Mouse (Mus musculus): ENCODE results near the gene Rrbp1. TPM values are rescaled to one million over a fixed set of nuclear protein-coding genes. Genes with fewer than 3 reads are reported as not detected.

Gene Rrbp1
- polyA plus RNA-seq, 1 experiment from 2014 or later = 25.5 TPM

GRCm38 (mm10) chr2:143992977-143993376, 18.1 kb downstream of the Rrbp1 start:
- Histone ChIP-seq H3K4me2 (ENCODE audit: low read length) (no peak overlapping the region), H3K27ac (replicated peaks; ENCODE audit: low read depth, low read length) (no peak overlapping the region), H3K36me3 (ENCODE audit: control insufficient read depth, insufficient read depth, low read length) (no peaks in the 10 kb centered on the region), H3K4me3 (replicated peaks; ENCODE audit: low read depth, low read length) (no peak overlapping the region), H3K4me1 (ENCODE audit: control insufficient read depth, insufficient read depth, low read length) (no peaks in the 10 kb centered on the region), H3K9me3 (ENCODE audit: control insufficient read depth, low read length) (no peaks in the 10 kb centered on the region), H3K27me3 (ENCODE audit: control insufficient read depth, insufficient read depth, low read length) (no peaks in the 10 kb centered on the region), H3K9ac (replicated peaks; ENCODE audit: low read length) (no peak overlapping the region)
- no peak for ATAC-seq (ENCODE audit: low FRiP score, low TSS enrichment)
- 95% methylated on average over 1 of the region's 1 CpGs for WGBS
- DNase-seq = no peak

DNA sequence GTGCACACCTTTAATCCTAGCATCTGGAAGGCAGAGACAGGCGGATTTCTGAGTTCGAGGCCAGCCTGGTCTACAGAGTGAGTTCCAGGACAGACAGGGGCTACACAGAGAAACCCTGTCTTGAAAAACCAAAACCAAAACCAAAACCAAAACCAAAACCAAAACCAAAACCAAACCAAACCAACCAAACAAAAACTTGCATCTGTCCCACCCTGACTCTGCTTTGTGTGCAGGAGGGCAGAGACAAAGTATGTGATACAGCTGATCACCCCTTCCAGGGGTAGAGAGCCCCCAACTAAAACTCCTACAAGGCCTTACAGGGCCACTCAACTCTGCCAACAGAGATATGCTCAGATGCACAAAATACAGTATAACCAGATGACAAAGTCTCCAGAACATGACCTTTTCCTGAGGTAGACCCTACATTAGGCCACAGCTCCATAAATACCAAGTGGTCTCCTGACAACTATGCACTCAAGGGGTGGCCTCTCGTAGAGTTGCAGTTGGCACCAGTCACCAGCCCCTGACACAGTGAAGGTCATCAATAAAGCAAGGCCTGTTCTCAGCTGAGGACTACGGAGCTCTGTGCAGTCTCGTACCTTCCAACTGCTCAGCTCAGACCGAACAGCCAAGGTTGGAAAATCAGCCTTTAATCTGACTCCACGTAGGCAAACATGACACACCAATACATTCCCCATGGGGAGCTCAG, 18.9 kb downstream of the Rrbp1 start:
- Histone ChIP-seq H3K27me3 (ENCODE audit: control insufficient read depth, insufficient read depth, low read length) (no peaks in the 10 kb centered on the region), H3K4me1 (ENCODE audit: control insufficient read depth, insufficient read depth, low read length) (no peaks in the 10 kb centered on the region), H3K9ac (replicated peaks; ENCODE audit: low read length) (no peak overlapping the region), H3K27ac (replicated peaks; ENCODE audit: low read depth, low read length) (no peak overlapping the region), H3K4me3 (replicated peaks; ENCODE audit: low read depth, low read length) (no peak overlapping the region), H3K9me3 (ENCODE audit: control insufficient read depth, low read length) (no peaks in the 10 kb centered on the region), H3K36me3 (ENCODE audit: control insufficient read depth, insufficient read depth, low read length) (no peaks in the 10 kb centered on the region), H3K4me2 (ENCODE audit: low read length) (no peak overlapping the region)
- ATAC-seq (ENCODE audit: low FRiP score, low TSS enrichment) (no peak), DNase-seq (no peak)
- WGBS = 92% methylated on average over 7 of the region's 7 CpGs

DNA sequence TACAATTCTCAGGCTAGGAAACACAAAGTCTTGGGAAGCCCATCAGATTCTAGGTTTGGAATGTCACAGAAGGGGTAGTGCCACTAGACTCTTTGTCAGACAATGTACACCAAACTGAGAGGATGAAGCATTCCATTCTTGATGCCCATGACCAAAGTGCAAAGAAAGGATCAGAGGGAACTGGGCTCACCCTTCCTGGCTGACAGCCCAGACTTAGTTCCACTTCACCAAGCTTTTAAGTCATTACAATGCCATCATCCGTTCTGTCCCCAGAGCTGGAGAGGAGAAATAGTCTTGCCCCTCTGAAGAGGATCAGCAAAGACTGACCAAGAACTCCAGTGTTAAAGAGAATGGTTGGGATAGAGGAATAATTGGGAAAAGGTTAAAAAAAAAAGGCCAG, 20.1 kb downstream of the Rrbp1 start:
- H3K4me1 ChIP-seq (ENCODE audit: control insufficient read depth, insufficient read depth, low read length) = no peaks in the 10 kb centered on the region
- 0% methylated on average over 1 of the region's 1 CpGs for WGBS
- DNase-seq (peak; percentile 25), ATAC-seq (ENCODE audit: low FRiP score, low TSS enrichment) (no peak)
- no peak overlapping the region for H3K9ac ChIP-seq (replicated peaks; ENCODE audit: low read length)
- H3K4me2 ChIP-seq (ENCODE audit: low read length) = no peak overlapping the region
- H3K9me3 ChIP-seq (ENCODE audit: control insufficient read depth, low read length) = no peaks in the 10 kb centered on the region
- H3K36me3 ChIP-seq (ENCODE audit: control insufficient read depth, insufficient read depth, low read length) = no peaks in the 10 kb centered on the region
- H3K4me3 ChIP-seq (replicated peaks; ENCODE audit: low read depth, low read length) = no peak overlapping the region
- no peaks in the 10 kb centered on the region for H3K27me3 ChIP-seq (ENCODE audit: control insufficient read depth, insufficient read depth, low read length)
- no peak overlapping the region for H3K27ac ChIP-seq (replicated peaks; ENCODE audit: low read depth, low read length)

GRCm38 (mm10) chr2:143988016-143988415, 23.0 kb downstream of the Rrbp1 start:
- ATAC-seq (ENCODE audit: low FRiP score, low TSS enrichment) (no peak), DNase-seq (no peak)
- H3K36me3 ChIP-seq (ENCODE audit: control insufficient read depth, insufficient read depth, low read length) = 0 out of 2 replicates have a peak, but pooled peaks cover 5% of the 10 kb centered on the region
- WGBS = 94% methylated on average over 3 of the region's 3 CpGs
- H3K9ac ChIP-seq (replicated peaks; ENCODE audit: low read length) = no peak overlapping the region
- H3K9me3 ChIP-seq (ENCODE audit: control insufficient read depth, low read length) = no peaks in the 10 kb centered on the region
- H3K4me1 ChIP-seq (ENCODE audit: control insufficient read depth, insufficient read depth, low read length) = no peaks in the 10 kb centered on the region
- H3K4me3 ChIP-seq (replicated peaks; ENCODE audit: low read depth, low read length) = no peak overlapping the region
- no peak overlapping the region for H3K27ac ChIP-seq (replicated peaks; ENCODE audit: low read depth, low read length)
- H3K4me2 ChIP-seq (ENCODE audit: low read length) = no peak overlapping the region
- no peaks in the 10 kb centered on the region for H3K27me3 ChIP-seq (ENCODE audit: control insufficient read depth, insufficient read depth, low read length)

GRCm38 (mm10) chr2:143987485-143987884, 23.6 kb downstream of the Rrbp1 start:
- H3K4me2 ChIP-seq (ENCODE audit: low read length) = no peak overlapping the region
- WGBS = 83% methylated on average over 2 of the region's 2 CpGs
- no peak overlapping the region for H3K27ac ChIP-seq (replicated peaks; ENCODE audit: low read depth, low read length)
- no peaks in the 10 kb centered on the region for H3K27me3 ChIP-seq (ENCODE audit: control insufficient read depth, insufficient read depth, low read length)
- no peaks in the 10 kb centered on the region for H3K9me3 ChIP-seq (ENCODE audit: control insufficient read depth, low read length)
- no peak for DNase-seq
- 0 out of 2 replicates have a peak, but pooled peaks cover 5% of the 10 kb centered on the region for H3K36me3 ChIP-seq (ENCODE audit: control insufficient read depth, insufficient read depth, low read length)
- ATAC-seq (ENCODE audit: low FRiP score, low TSS enrichment) = no peak
- H3K9ac ChIP-seq (replicated peaks; ENCODE audit: low read length) = no peak overlapping the region
- H3K4me1 ChIP-seq (ENCODE audit: control insufficient read depth, insufficient read depth, low read length) = no peaks in the 10 kb centered on the region
- no peak overlapping the region for H3K4me3 ChIP-seq (replicated peaks; ENCODE audit: low read depth, low read length)

DNA sequence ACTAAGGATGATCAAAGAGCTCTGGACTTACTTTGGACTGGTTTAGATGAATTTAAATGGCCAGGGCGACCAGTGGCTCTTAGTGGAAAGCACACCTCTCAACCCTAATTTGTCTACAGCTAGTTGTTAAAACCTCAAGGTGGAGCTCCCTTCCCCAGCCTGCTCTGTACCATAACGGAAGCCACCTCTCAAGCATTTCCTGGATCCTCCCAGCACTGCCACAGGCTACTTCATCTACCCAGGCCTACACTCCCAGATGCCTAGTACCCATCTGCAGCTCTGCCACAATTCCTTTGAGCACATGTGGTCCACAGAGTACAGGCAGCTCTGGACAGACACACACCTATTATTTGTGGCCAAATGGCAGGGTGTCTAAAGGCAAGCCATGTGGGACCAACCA, 27.6 kb downstream of the Rrbp1 start:
- 71% methylated on average over 2 of the region's 2 CpGs for WGBS
- Histone ChIP-seq H3K27ac (replicated peaks; ENCODE audit: low read depth, low read length) (no peak overlapping the region), H3K4me1 (ENCODE audit: control insufficient read depth, insufficient read depth, low read length) (no peaks in the 10 kb centered on the region), H3K4me3 (replicated peaks; ENCODE audit: low read depth, low read length) (no peak overlapping the region), H3K4me2 (ENCODE audit: low read length) (no peak overlapping the region), H3K9ac (replicated peaks; ENCODE audit: low read length) (no peak overlapping the region), H3K36me3 (ENCODE audit: control insufficient read depth, insufficient read depth, low read length) (0 out of 2 replicates have a peak, but pooled peaks cover 5% of the 10 kb centered on the region), H3K9me3 (ENCODE audit: control insufficient read depth, low read length) (no peaks in the 10 kb centered on the region), H3K27me3 (ENCODE audit: control insufficient read depth, insufficient read depth, low read length) (no peaks in the 10 kb centered on the region)
- ATAC-seq (ENCODE audit: low FRiP score, low TSS enrichment) (no peak), DNase-seq (no peak)

DNA sequence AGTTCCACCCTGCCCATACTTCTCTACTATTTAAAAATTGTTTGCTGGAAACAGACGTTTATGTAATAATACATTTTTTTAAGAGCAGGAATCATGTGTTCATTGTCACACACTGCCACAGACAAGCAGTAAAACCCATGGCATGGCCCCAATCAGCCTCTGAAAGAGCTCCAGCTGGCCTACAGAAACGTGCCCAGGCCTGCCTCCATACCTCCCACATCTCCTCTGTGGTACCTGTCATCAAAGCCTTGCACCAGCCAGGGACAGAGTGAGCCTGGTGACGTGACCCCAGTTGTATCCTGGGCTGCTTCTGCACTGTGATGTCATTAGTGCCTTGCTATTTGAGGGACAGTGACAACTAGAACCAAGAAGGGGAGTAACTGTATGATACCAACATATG, 28.2 kb downstream of the Rrbp1 start:
- no peaks in the 10 kb centered on the region for H3K27me3 ChIP-seq (ENCODE audit: control insufficient read depth, insufficient read depth, low read length)
- no peak overlapping the region for H3K27ac ChIP-seq (replicated peaks; ENCODE audit: low read depth, low read length)
- no peak for ATAC-seq (ENCODE audit: low FRiP score, low TSS enrichment)
- no peak overlapping the region for H3K4me3 ChIP-seq (replicated peaks; ENCODE audit: low read depth, low read length)
- DNase-seq = no peak
- H3K36me3 ChIP-seq (ENCODE audit: control insufficient read depth, insufficient read depth, low read length) = 0 out of 2 replicates have a peak, but pooled peaks cover 5% of the 10 kb centered on the region
- WGBS = 58% methylated on average over 3 of the region's 3 CpGs
- H3K4me2 ChIP-seq (ENCODE audit: low read length) = no peak overlapping the region
- no peaks in the 10 kb centered on the region for H3K9me3 ChIP-seq (ENCODE audit: control insufficient read depth, low read length)
- no peaks in the 10 kb centered on the region for H3K4me1 ChIP-seq (ENCODE audit: control insufficient read depth, insufficient read depth, low read length)
- no peak overlapping the region for H3K9ac ChIP-seq (replicated peaks; ENCODE audit: low read length)

- H3K27ac ChIP-seq (replicated peaks; ENCODE audit: low read depth, low read length) = no peak overlapping the region
- no peaks in the 10 kb centered on the region for H3K4me1 ChIP-seq (ENCODE audit: control insufficient read depth, insufficient read depth, low read length)
- H3K27me3 ChIP-seq (ENCODE audit: control insufficient read depth, insufficient read depth, low read length) = no peaks in the 10 kb centered on the region
- WGBS = 86% methylated on average over 4 of the region's 4 CpGs
- 0 out of 2 replicates have a peak, but pooled peaks cover 5% of the 10 kb centered on the region for H3K36me3 ChIP-seq (ENCODE audit: control insufficient read depth, insufficient read depth, low read length)
- ATAC-seq (ENCODE audit: low FRiP score, low TSS enrichment) (no peak), DNase-seq (no peak)
- H3K9ac ChIP-seq (replicated peaks; ENCODE audit: low read length) = no peak overlapping the region
- no peak overlapping the region for H3K4me2 ChIP-seq (ENCODE audit: low read length)
- no peaks in the 10 kb centered on the region for H3K9me3 ChIP-seq (ENCODE audit: control insufficient read depth, low read length)
- no peak overlapping the region for H3K4me3 ChIP-seq (replicated peaks; ENCODE audit: low read depth, low read length)
These were observed 28.9 kb downstream of the Rrbp1 start for GRCm38 (mm10) chr2:143982152-143982551.

- peak; percentile 68; the same call in 1 of the 2 replicates for ATAC-seq (ENCODE audit: low FRiP score, low TSS enrichment)
- peak; percentile 92 for DNase-seq
- 31% methylated on average over 6 of the region's 6 CpGs for WGBS
These were observed 30.2 kb downstream of the Rrbp1 start for GRCm38 (mm10) chr2:143980781-143981398.

More at GRCm38 (mm10) chr2:143980781-143981398, 30.2 kb downstream of the Rrbp1 start:
- no peak overlapping the region for H3K4me2 ChIP-seq (ENCODE audit: low read length)
- H3K27me3 ChIP-seq (ENCODE audit: control insufficient read depth, insufficient read depth, low read length) = no peaks in the 10 kb centered on the region
- no peaks in the 10 kb centered on the region for H3K9me3 ChIP-seq (ENCODE audit: control insufficient read depth, low read length)
- 0 out of 2 replicates have a peak, but pooled peaks cover 5% of the 10 kb centered on the region for H3K36me3 ChIP-seq (ENCODE audit: control insufficient read depth, insufficient read depth, low read length)
- no peak overlapping the region for H3K4me3 ChIP-seq (replicated peaks; ENCODE audit: low read depth, low read length)
- no peaks in the 10 kb centered on the region for H3K4me1 ChIP-seq (ENCODE audit: control insufficient read depth, insufficient read depth, low read length)
- H3K9ac ChIP-seq (replicated peaks; ENCODE audit: low read length) = no peak overlapping the region
- H3K27ac ChIP-seq (replicated peaks; ENCODE audit: low read depth, low read length) = no peak overlapping the region

Data from midbrain, embryonic 14.5 days (tissue).